Mouse (Mus musculus) liver, embryonic 14.5 days (tissue): ENCODE data around the gene Lysmd1. TPM values are rescaled to one million over a fixed set of nuclear protein-coding genes. Genes with fewer than 3 reads are reported as not detected.
A peak's percentile ranks its signal among the peaks of the same experiment; 100 is the strongest.

ENCODE experiments used
- ATAC-seq: fragments of 200-750 bp; cut with Nextera tagmentation; 2 replicates; pipeline ENCODE4 v1.8.0; 2017; ENCODE audit warnings: moderate number of reproducible peaks, mild to moderate bottlenecking, moderate library complexity; ENCODE audit not compliant: insufficient read depth
- DNase-seq, 3 experiments: peaks; one replicate each; pipeline ENCODE4 v3.0.0-alpha.2; 2012 to 2013; ENCODE audit warnings: low read depth in 3 of 3, low spot score in 3 of 3
- H3K27ac ChIP-seq: fragments of 300-500 bp; sonication (generic); 2 replicates; pipeline ENCODE4 v1.5.1; 2014; ENCODE audit warnings: moderate library complexity, mild to moderate bottlenecking, control low read depth, inconsistent platforms
- H3K27me3 ChIP-seq: fragments of 300-500 bp; sonication (generic); 2 replicates; pipeline ENCODE4 v1.6.1; 2014; ENCODE audit warnings: mild to moderate bottlenecking, low read length, moderate library complexity; ENCODE audit not compliant: control insufficient read depth, insufficient read depth
- H3K36me3 ChIP-seq: fragments of 300-500 bp; sonication (generic); replicated peaks from 2 replicates; pipeline ENCODE4 v1.6.1; 2014; ENCODE audit warnings: low read depth; ENCODE audit not compliant: control insufficient read depth, insufficient read depth
- H3K4me1 ChIP-seq, 2 experiments: fragments of 200-500 bp in 1 of 2; fragments of 300-500 bp in 1 of 2; sonication (generic) in 1 of 2; replicated peaks; 2 replicates each; pipeline ENCODE4 v1.6.1; 2012 to 2014; ENCODE audit warnings: antibody characterized with exemption in 1 of 2, inconsistent platforms in 1 of 2, low read length in 1 of 2; ENCODE audit not compliant: control insufficient read depth in 2 of 2, insufficient read depth in 2 of 2
- H3K4me2 ChIP-seq: fragments of 300-500 bp; sonication (generic); 2 replicates; pipeline ENCODE4 v1.6.1; 2014; ENCODE audit warnings: low read depth, mild to moderate bottlenecking, control low read depth, moderate library complexity
- H3K4me3 ChIP-seq, 2 experiments: fragments of 200-500 bp in 1 of 2; fragments of 300-500 bp in 1 of 2; sonication (generic) in 1 of 2; 2 replicates each; pipeline ENCODE4 v1.5.1; 2012 to 2014; ENCODE audit warnings: low read depth in 2 of 2, low read length in 2 of 2, mild to moderate bottlenecking in 2 of 2, control low read depth in 1 of 2, inconsistent platforms in 1 of 2, moderate library complexity in 1 of 2; ENCODE audit not compliant: insufficient read depth in 1 of 2
- H3K9ac ChIP-seq: fragments of 300-500 bp; sonication (generic); replicated peaks from 2 replicates; pipeline ENCODE4 v1.6.1; 2014; ENCODE audit warnings: mild to moderate bottlenecking, control low read depth, moderate library complexity
- H3K9me3 ChIP-seq: fragments of 300-500 bp; sonication (generic); 2 replicates; pipeline ENCODE4 v1.6.1; 2016; ENCODE audit warnings: low read length, mixed read lengths; ENCODE audit not compliant: control insufficient read depth
- CTCF ChIP-seq: IDR thresholded peaks from 2 replicates; pipeline ENCODE4 v1.5.1; 2016; ENCODE audit warnings: antibody characterized with exemption, low read depth, control low read depth
- EP300 ChIP-seq: IDR thresholded peaks from 2 replicates; pipeline ENCODE4 v1.6.1; 2016; ENCODE audit warnings: antibody characterized with exemption, low read depth
- whole genome bisulfite sequencing: fragments of 180-500 bp; shearing (Covaris S2); extraction: QIAGEN DNeasy Blood & Tissue Kit; methylation state at CpG from one replicate; pipeline ENCODE4 v1.1.7; 2014; ENCODE audit not compliant: insufficient replicate concordance; 5-methylcytosine and 5-hydroxymethylcytosine counted together
- polyA plus RNA-seq, 2 experiments: library from polyadenylated mRNA; depleted of rRNA in 1 of 2; stranded (reverse) in 1 of 2; unstranded in 1 of 2; fragments of >200 nt; fragmentation: Nextera tagmentation in 1 of 2; extraction: Ambion mirVana in 1 of 2; gene quantifications; 2 replicates each; pipeline versions ENCODE4 v1.2.1 to v1.2.3; 2012 to 2014

Lysmd1 gene
- polyA plus RNA-seq, 2 experiments = 3.9 to 5.2 TPM

- no peak for DNase-seq
- peaks cover 19% of the 10 kb centered on the region for H3K36me3 ChIP-seq
- WGBS = 80% methylated on average over 2 of the region's 2 CpGs
- H3K4me1 ChIP-seq = no peaks in the 10 kb centered on the region
- H3K27ac ChIP-seq = no peak overlapping the region
- ATAC-seq = no peak
- H3K9me3 ChIP-seq = no peaks in the 10 kb centered on the region
- H3K27me3 ChIP-seq = no peaks in the 10 kb centered on the region
- H3K4me3 ChIP-seq = no peak overlapping the region
- no peak overlapping the region for H3K4me2 ChIP-seq
- no peak overlapping the region for H3K9ac ChIP-seq
- TF ChIP-seq EP300 (no peak), CTCF (no peak)
Measured at GRCm38 (mm10) chr3:95117751-95118150, 16.1 kb upstream of the Lysmd1 start.

- Histone ChIP-seq H3K36me3 (peaks cover 19% of the 10 kb centered on the region), H3K4me3 (no peak overlapping the region), H3K27ac (no peak overlapping the region), H3K4me2 (no peak overlapping the region), H3K9ac (no peak overlapping the region), H3K27me3 (no peaks in the 10 kb centered on the region), H3K9me3 (no peaks in the 10 kb centered on the region), H3K4me1 (no peaks in the 10 kb centered on the region)
- DNase-seq (no peak), ATAC-seq (peak; percentile 44; the same call in 1 of the 2 replicates)
- TF ChIP-seq CTCF (no peak), EP300 (no peak)
- whole genome bisulfite sequencing = 46% methylated on average over 6 of the region's 6 CpGs
Measured at GRCm38 (mm10) chr3:95121580-95121979, 12.3 kb upstream of the Lysmd1 start.

GRCm38 (mm10) chr3:95124246-95124645 is 9.6 kb upstream of the Lysmd1 start, which contains the start of gene Tmod4:
TSS of gene Tmod4 (plus strand) at chr3:95124476.
- ATAC-seq = no peak

GRCm38 (mm10) chr3:95124972-95125371 is 8.9 kb upstream of the Lysmd1 start:
- TF ChIP-seq CTCF (no peak), EP300 (no peak)
- 48% methylated on average over 5 of the region's 5 CpGs for WGBS
- Histone ChIP-seq H3K9me3 (no peaks in the 10 kb centered on the region), H3K36me3 (peaks cover 10% of the 10 kb centered on the region), H3K27me3 (no peaks in the 10 kb centered on the region), H3K27ac (no peak overlapping the region), H3K9ac (no peak overlapping the region), H3K4me2 (no peak overlapping the region), H3K4me1 (no peaks in the 10 kb centered on the region), H3K4me3 (no peak overlapping the region)
- ATAC-seq (no peak), DNase-seq (no peak)

More at GRCm38 (mm10) chr3:95124246-95124645, 9.6 kb upstream of the Lysmd1 start, which contains the start of gene Tmod4:
- Histone ChIP-seq H3K4me2 (no peak within 1 kb of the TSS), H3K9me3 (no peaks in the 10 kb centered on the region), H3K27ac (no peak within 1 kb of the TSS), H3K27me3 (no peaks in the 10 kb centered on the region), H3K9ac (no peak within 1 kb of the TSS), H3K4me1 (no peaks in the 10 kb centered on the region), H3K4me3 (no peak within 1 kb of the TSS), H3K36me3 (peaks cover 13% of the 10 kb centered on the region)
- 64% methylated on average over 6 of the region's 6 CpGs for WGBS
- peak; percentile 66 for TF ChIP-seq CTCF
- no peak for TF ChIP-seq EP300
- DNase-seq = no peak

- no peaks in the 10 kb centered on the region for H3K9me3 ChIP-seq
- no peak for TF ChIP-seq EP300
- no peak for TF ChIP-seq CTCF
- no peaks in the 10 kb centered on the region for H3K36me3 ChIP-seq
- no peaks in the 10 kb centered on the region for H3K27me3 ChIP-seq
- ATAC-seq (no peak), DNase-seq (no peak)
- peaks cover 4 to 6% of the 10 kb centered on the region in 2 experiments for H3K4me1 ChIP-seq
- no peak overlapping the region for H3K9ac ChIP-seq
- H3K27ac ChIP-seq = no peak overlapping the region
- H3K4me3 ChIP-seq = no peak overlapping the region
- WGBS = 80% methylated on average over 6 of the region's 6 CpGs
- no peak overlapping the region for H3K4me2 ChIP-seq
Measured at GRCm38 (mm10) chr3:95129226-95129651, 4.6 kb upstream of the Lysmd1 start.
